Mouse (Mus musculus): ENCODE data around the gene Pced1a. TPM values are rescaled to one million over a fixed set of nuclear protein-coding genes. Genes with fewer than 3 reads are reported as not detected.
"Not testable (repeated sequence)": the region's sequence is repeated elsewhere in the genome, so short reads cannot be mapped to it uniquely, and the experiment has no call there.

The Pced1a gene
- total and polyA plus RNA-seq, 3 experiments = 6.5 to 13.7 TPM; not detected in 1

- H3K79me2 ChIP-seq (ENCODE audit: control insufficient read depth, insufficient read depth, low read length, poor library complexity); H3K9ac ChIP-seq (ENCODE audit: control insufficient read depth, low read depth, low read length, poor library complexity, severe bottlenecking); H3K36me3 ChIP-seq (ENCODE audit: control insufficient read depth in 1 of 2, insufficient read depth in 2 of 2, low read length in 2 of 2); H3K4me3 ChIP-seq (ENCODE audit: control insufficient read depth in 1 of 2, insufficient read depth in 1 of 2, low read depth in 2 of 2, low read length in 2 of 2); H3K4me1 ChIP-seq (ENCODE audit: control insufficient read depth in 1 of 2, insufficient read depth in 2 of 2, low read length in 2 of 2); H3K27ac ChIP-seq (ENCODE audit: control insufficient read depth, low read depth, low read length); H3K9me3 ChIP-seq (replicated peaks; ENCODE audit: insufficient read depth, low read length); H3K27me3 ChIP-seq (ENCODE audit: control insufficient read depth in 1 of 2, insufficient read depth in 2 of 2, low read length in 2 of 2): not testable (repeated sequence)
- peak; percentile 59 to 78; a peak in 3 of 4 replicates for TF ChIP-seq EP300 (IDR thresholded peaks at IDR 0.05; ENCODE audit: low read depth in 1 of 2, low read length in 2 of 2)
- 0 out of 2 replicates have a peak, but pooled peaks have one; percentile 13 for TF ChIP-seq SIN3A (IDR thresholded peaks at IDR 0.05; ENCODE audit: low read length)
- TF ChIP-seq ETS1 (IDR thresholded peaks at IDR 0.05; ENCODE audit: low read depth, low read length) = 0 out of 2 replicates have a peak, but pooled peaks have one; percentile 24
- peak; percentile 86 for TF ChIP-seq TAL1 (IDR thresholded peaks at IDR 0.05; ENCODE audit: low read length)
- TF ChIP-seq GATA1 (IDR thresholded peaks at IDR 0.05; ENCODE audit: low read depth, low read length) = peak; percentile 57; the same call in 1 of the 2 replicates
- TF ChIP-seq TCF12 (IDR thresholded peaks at IDR 0.05; ENCODE audit: low read depth, low read length) = peak; percentile 87
- peak; percentile 70 for DNase-seq (ENCODE audit: low read depth, low spot score)
Observed at GRCm38 (mm10) chr2:130373026-130373425, 51.5 kb downstream of the Pced1a start.

GRCm38 (mm10) chr2:130367386-130367785 is 57.1 kb downstream of the Pced1a start:
- H3K36me3 ChIP-seq (ENCODE audit: control insufficient read depth in 1 of 2, insufficient read depth in 2 of 2, low read length in 2 of 2) = no peaks in the 10 kb centered on the region
- H3K79me2 ChIP-seq (ENCODE audit: control insufficient read depth, insufficient read depth, low read length, poor library complexity) = no peaks in the 10 kb centered on the region
- H3K4me1 ChIP-seq (ENCODE audit: control insufficient read depth in 1 of 2, insufficient read depth in 2 of 2, low read length in 2 of 2) = peaks cover 0 to 3% of the 10 kb centered on the region in 2 experiments; a peak in 1 of 4 replicates
- no peaks in the 10 kb centered on the region for H3K27me3 ChIP-seq (ENCODE audit: control insufficient read depth in 1 of 2, insufficient read depth in 2 of 2, low read length in 2 of 2)
- no peak overlapping the region for H3K4me3 ChIP-seq (ENCODE audit: control insufficient read depth in 1 of 2, insufficient read depth in 1 of 2, low read depth in 2 of 2, low read length in 2 of 2)
- no peaks in the 10 kb centered on the region for H3K9me3 ChIP-seq (replicated peaks; ENCODE audit: insufficient read depth, low read length)
- TF ChIP-seq ZMIZ1 (IDR thresholded peaks at IDR 0.05; ENCODE audit: low read depth, low read length) (no peak), JUND (IDR thresholded peaks at IDR 0.05; ENCODE audit: low read depth, low read length) (no peak), TBP (IDR thresholded peaks at IDR 0.05; ENCODE audit: low read depth, low read length) (no peak), E2F4 (IDR thresholded peaks at IDR 0.05; ENCODE audit: borderline replicate concordance, low read depth, low read length) (no peak), MAX (IDR thresholded peaks at IDR 0.05; ENCODE audit: low read length) (no peak), BHLHE40 (IDR thresholded peaks at IDR 0.05; ENCODE audit: borderline replicate concordance, low read depth, low read length) (no peak), ZC3H11A (IDR thresholded peaks at IDR 0.05; ENCODE audit: low read depth, low read length) (no peak), POLR2A (IDR thresholded peaks at IDR 0.05; ENCODE audit: control insufficient read depth in 1 of 2, insufficient read depth in 1 of 2, low read depth in 1 of 2, low read length in 2 of 2, poor library complexity in 1 of 2) (no peak), NELFE (IDR thresholded peaks at IDR 0.05; ENCODE audit: low read depth, low read length) (no peak), MEF2A (IDR thresholded peaks at IDR 0.05; ENCODE audit: extremely low read depth, insufficient replicate concordance, low read depth, low read length, poor library complexity, severe bottlenecking) (no peak), RAD21 (IDR thresholded peaks at IDR 0.05; ENCODE audit: low read depth, low read length) (no peak), POLR2AphosphoS2 (IDR thresholded peaks at IDR 0.05; ENCODE audit: low read length) (no peak), CHD2 (IDR thresholded peaks at IDR 0.05; ENCODE audit: low read length) (no peak), KAT2A (conservative IDR thresholded peaks at IDR 0.05; ENCODE audit: low read depth, low read length) (no peak)
- DNase-seq (ENCODE audit: low read depth, low spot score) = no peak
- no peak overlapping the region for H3K27ac ChIP-seq (ENCODE audit: control insufficient read depth, low read depth, low read length)
- H3K9ac ChIP-seq (ENCODE audit: control insufficient read depth, low read depth, low read length, poor library complexity, severe bottlenecking) = no peak overlapping the region

Other genes with a start within 250 kb of the Pced1a start
- 738 and 810 TPM in 2 replicates for gene Snrpb, start 245.3 kb downstream of the Pced1a start, total RNA-seq (2012; rRNA removed)
- gene Snrpb, start 245.3 kb downstream of the Pced1a start, polyA plus RNA-seq (2012; ENCODE audit: insufficient read depth in 1 of 2, insufficient read length in 2 of 2, low read depth in 1 of 2, low replicate concordance in 2 of 2, missing spikeins in 1 of 2) = 1,000 to 10,000 TPM in 1 of 2 experiments, 100 to 1,000 TPM in 1; 590 to 1,572 TPM
- not detected in 2 replicates for gene Tmc2, start 229.5 kb downstream of the Pced1a start, total RNA-seq (2012; rRNA removed)
- gene Tmc2, start 229.5 kb downstream of the Pced1a start, polyA plus RNA-seq (2012; ENCODE audit: insufficient read depth in 1 of 2, insufficient read length in 2 of 2, low read depth in 1 of 2, low replicate concordance in 2 of 2, missing spikeins in 1 of 2) = not detected
- gene Nop56, start 150.3 kb downstream of the Pced1a start, total RNA-seq (2012; rRNA removed) = 425 and 556 TPM in 2 replicates
- gene Nop56, start 150.3 kb downstream of the Pced1a start, polyA plus RNA-seq (2012; ENCODE audit: insufficient read depth in 1 of 2, insufficient read length in 2 of 2, low read depth in 1 of 2, low replicate concordance in 2 of 2, missing spikeins in 1 of 2) = 1,000 to 10,000 TPM in 1 of 2 experiments, 100 to 1,000 TPM in 1; 594 to 1,867 TPM
- gene Idh3b, start 140.2 kb downstream of the Pced1a start, total RNA-seq (2012; rRNA removed) = 205 and 210 TPM in 2 replicates
- gene Idh3b, start 140.2 kb downstream of the Pced1a start, polyA plus RNA-seq (2012; ENCODE audit: insufficient read depth in 1 of 2, insufficient read length in 2 of 2, low read depth in 1 of 2, low replicate concordance in 2 of 2, missing spikeins in 1 of 2) = 1,000 to 10,000 TPM in 1 of 2 experiments, 100 to 1,000 TPM in 1; 551 to 1,030 TPM
- 0.12 and 0.13 TPM in 2 replicates for gene Ebf4, start 129.5 kb downstream of the Pced1a start, total RNA-seq (2012; rRNA removed)
- under 1 TPM in 1 of 2 experiments, not detected in 1; 0.72 TPM for gene Ebf4, start 129.5 kb downstream of the Pced1a start, polyA plus RNA-seq (2012; ENCODE audit: insufficient read depth in 1 of 2, insufficient read length in 2 of 2, low read depth in 1 of 2, low replicate concordance in 2 of 2, missing spikeins in 1 of 2)
- gene Cpxm1, start 27.1 kb downstream of the Pced1a start, total RNA-seq (2012; rRNA removed) = 6.5 and 8.2 TPM in 2 replicates
- gene Cpxm1, start 27.1 kb downstream of the Pced1a start, polyA plus RNA-seq (2012; ENCODE audit: insufficient read depth in 1 of 2, insufficient read length in 2 of 2, low read depth in 1 of 2, low replicate concordance in 2 of 2, missing spikeins in 1 of 2) = 10 to 100 TPM in 1 of 2 experiments, not detected in 1; 10.7 TPM
- not detected in 2 replicates for gene Gm28372, start 19.5 kb downstream of the Pced1a start, total RNA-seq (2012; rRNA removed)
- not detected for gene Gm28372, start 19.5 kb downstream of the Pced1a start, polyA plus RNA-seq (2012; ENCODE audit: insufficient read depth in 1 of 2, insufficient read length in 2 of 2, low read depth in 1 of 2, low replicate concordance in 2 of 2, missing spikeins in 1 of 2)
- gene 1700020A23Rik, start 19.4 kb downstream of the Pced1a start, total RNA-seq (2012; rRNA removed) = not detected in 2 replicates
- not detected for gene 1700020A23Rik, start 19.4 kb downstream of the Pced1a start, polyA plus RNA-seq (2012; ENCODE audit: insufficient read depth in 1 of 2, insufficient read length in 2 of 2, low read depth in 1 of 2, low replicate concordance in 2 of 2, missing spikeins in 1 of 2)
- not detected in 2 replicates for gene Tmem239, start 18.2 kb downstream of the Pced1a start, total RNA-seq (2012; rRNA removed)
- under 1 TPM in 1 of 2 experiments, not detected in 1; 0.11 TPM for gene Tmem239, start 18.2 kb downstream of the Pced1a start, polyA plus RNA-seq (2012; ENCODE audit: insufficient read depth in 1 of 2, insufficient read length in 2 of 2, low read depth in 1 of 2, low replicate concordance in 2 of 2, missing spikeins in 1 of 2)
- gene Vps16, start 362 bp downstream of the Pced1a start, total RNA-seq (2012; rRNA removed) = 86.2 and 90.0 TPM in 2 replicates
- gene Vps16, start 362 bp downstream of the Pced1a start, polyA plus RNA-seq (2012; ENCODE audit: insufficient read depth in 1 of 2, insufficient read length in 2 of 2, low read depth in 1 of 2, low replicate concordance in 2 of 2, missing spikeins in 1 of 2) = 100 to 1,000 TPM in 1 of 2 experiments, not detected in 1; 114 TPM
- 28.1 and 33.0 TPM in 2 replicates for gene Ptpra, start 25.6 kb upstream of the Pced1a start, total RNA-seq (2012; rRNA removed)
- 10 to 100 TPM in 1 of 2 experiments, not detected in 1; 68.3 TPM for gene Ptpra, start 25.6 kb upstream of the Pced1a start, polyA plus RNA-seq (2012; ENCODE audit: insufficient read depth in 1 of 2, insufficient read length in 2 of 2, low read depth in 1 of 2, low replicate concordance in 2 of 2, missing spikeins in 1 of 2)
- 108 and 121 TPM in 2 replicates for gene Mrps26, start 139.0 kb upstream of the Pced1a start, total RNA-seq (2012; rRNA removed)
- 100 to 1,000 TPM in 1 of 2 experiments, not detected in 1; 154 TPM for gene Mrps26, start 139.0 kb upstream of the Pced1a start, polyA plus RNA-seq (2012; ENCODE audit: insufficient read depth in 1 of 2, insufficient read length in 2 of 2, low read depth in 1 of 2, low replicate concordance in 2 of 2, missing spikeins in 1 of 2)
- gene Oxt, start 151.5 kb upstream of the Pced1a start, total RNA-seq (2012; rRNA removed) = not detected in 2 replicates
- gene Oxt, start 151.5 kb upstream of the Pced1a start, polyA plus RNA-seq (2012; ENCODE audit: insufficient read depth in 1 of 2, insufficient read length in 2 of 2, low read depth in 1 of 2, low replicate concordance in 2 of 2, missing spikeins in 1 of 2) = under 1 TPM in 1 of 2 experiments, not detected in 1; 0.14 TPM
- gene Avp, start 157.9 kb upstream of the Pced1a start, total RNA-seq (2012; rRNA removed) = not detected in 2 replicates
- gene Avp, start 157.9 kb upstream of the Pced1a start, polyA plus RNA-seq (2012; ENCODE audit: insufficient read depth in 1 of 2, insufficient read length in 2 of 2, low read depth in 1 of 2, low replicate concordance in 2 of 2, missing spikeins in 1 of 2) = not detected
- 13.6 and 15.3 TPM in 2 replicates for gene Fastkd5, start 205.3 kb upstream of the Pced1a start, total RNA-seq (2012; rRNA removed)
- 10 to 100 TPM in 1 of 2 experiments, not detected in 1; 11.7 TPM for gene Fastkd5, start 205.3 kb upstream of the Pced1a start, polyA plus RNA-seq (2012; ENCODE audit: insufficient read depth in 1 of 2, insufficient read length in 2 of 2, low read depth in 1 of 2, low replicate concordance in 2 of 2, missing spikeins in 1 of 2)
- gene Ubox5, start 205.3 kb upstream of the Pced1a start, total RNA-seq (2012; rRNA removed) = 5.1 and 5.4 TPM in 2 replicates
- 10 to 100 TPM in 1 of 2 experiments, not detected in 1; 11.2 TPM for gene Ubox5, start 205.3 kb upstream of the Pced1a start, polyA plus RNA-seq (2012; ENCODE audit: insufficient read depth in 1 of 2, insufficient read length in 2 of 2, low read depth in 1 of 2, low replicate concordance in 2 of 2, missing spikeins in 1 of 2)
- gene Lzts3, start 218.1 kb upstream of the Pced1a start, total RNA-seq (2012; rRNA removed) = 1.9 and 2.1 TPM in 2 replicates
- 1 to 10 TPM in 1 of 2 experiments, not detected in 1; 4.5 TPM for gene Lzts3, start 218.1 kb upstream of the Pced1a start, polyA plus RNA-seq (2012; ENCODE audit: insufficient read depth in 1 of 2, insufficient read length in 2 of 2, low read depth in 1 of 2, low replicate concordance in 2 of 2, missing spikeins in 1 of 2)
- gene Ddrgk1, start 240.0 kb upstream of the Pced1a start, total RNA-seq (2012; rRNA removed) = 44.7 and 52.7 TPM in 2 replicates
- 10 to 100 TPM in 1 of 2 experiments, not detected in 1; 73.6 TPM for gene Ddrgk1, start 240.0 kb upstream of the Pced1a start, polyA plus RNA-seq (2012; ENCODE audit: insufficient read depth in 1 of 2, insufficient read length in 2 of 2, low read depth in 1 of 2, low replicate concordance in 2 of 2, missing spikeins in 1 of 2)
- gene Itpa, start 242.9 kb upstream of the Pced1a start, total RNA-seq (2012; rRNA removed) = 130 and 137 TPM in 2 replicates
- gene Itpa, start 242.9 kb upstream of the Pced1a start, polyA plus RNA-seq (2012; ENCODE audit: insufficient read depth in 1 of 2, insufficient read length in 2 of 2, low read depth in 1 of 2, low replicate concordance in 2 of 2, missing spikeins in 1 of 2) = 100 to 1,000 TPM in 1 of 2 experiments, not detected in 1; 102 TPM